Mouse (Mus musculus): Measurements from ENCODE around the gene Chaf1a. TPM values are rescaled to one million over a fixed set of nuclear protein-coding genes. Genes with fewer than 3 reads are reported as not detected.

Gene Chaf1a
- total and polyA plus RNA-seq, 3 experiments, result 49.5 to 116 TPM; not detected in 1

- no peak overlapping the region for H3K4me3 ChIP-seq (ENCODE audit: control insufficient read depth in 1 of 2, insufficient read depth in 1 of 2, low read depth in 2 of 2, low read length in 2 of 2)
- no peak overlapping the region for H3K27ac ChIP-seq (ENCODE audit: control insufficient read depth, low read depth, low read length)
- no peaks in the 10 kb centered on the region for H3K36me3 ChIP-seq (ENCODE audit: control insufficient read depth in 1 of 2, insufficient read depth in 2 of 2, low read length in 2 of 2)
- H3K79me2 ChIP-seq (ENCODE audit: control insufficient read depth, insufficient read depth, low read length, poor library complexity), result no peaks in the 10 kb centered on the region
- H3K9ac ChIP-seq (ENCODE audit: control insufficient read depth, low read depth, low read length, poor library complexity, severe bottlenecking), result no peak overlapping the region
- no peak for TF ChIP-seq USF1 (IDR thresholded peaks at IDR 0.05; ENCODE audit: low read depth, low read length)
- TF ChIP-seq ZKSCAN1 (IDR thresholded peaks at IDR 0.05; ENCODE audit: low read depth, low read length), result no peak
- no peak for TF ChIP-seq RCOR1 (IDR thresholded peaks at IDR 0.05; ENCODE audit: low read depth, low read length)
- no peak for TF ChIP-seq NRF1 (IDR thresholded peaks at IDR 0.05; ENCODE audit: insufficient read depth, low read depth, low read length, poor library complexity, severe bottlenecking)
- no peak for TF ChIP-seq POLR2AphosphoS5 (IDR thresholded peaks at IDR 0.05; ENCODE audit: borderline replicate concordance, low read depth, low read length)
- TF ChIP-seq JUND (IDR thresholded peaks at IDR 0.05; ENCODE audit: low read depth, low read length), result no peak
- TF ChIP-seq ETS1 (IDR thresholded peaks at IDR 0.05; ENCODE audit: low read depth, low read length), result no peak
- TF ChIP-seq MAX (IDR thresholded peaks at IDR 0.05; ENCODE audit: low read length), result no peak
- no peak for TF ChIP-seq MXI1 (IDR thresholded peaks at IDR 0.05; ENCODE audit: low read depth, low read length)
- TF ChIP-seq CHD2 (IDR thresholded peaks at IDR 0.05; ENCODE audit: low read length), result no peak
- TF ChIP-seq UBTF (IDR thresholded peaks at IDR 0.05; ENCODE audit: borderline replicate concordance, insufficient read depth, low read depth, low read length), result no peak
- H3K9me3 ChIP-seq (replicated peaks; ENCODE audit: insufficient read depth, low read length), result no peaks in the 10 kb centered on the region
- no peak for DNase-seq (ENCODE audit: low read depth, low spot score)
- H3K27me3 ChIP-seq (ENCODE audit: control insufficient read depth in 1 of 2, insufficient read depth in 2 of 2, low read length in 2 of 2), result no peaks in the 10 kb centered on the region
- no peaks in the 10 kb centered on the region for H3K4me1 ChIP-seq (ENCODE audit: control insufficient read depth in 1 of 2, insufficient read depth in 2 of 2, low read length in 2 of 2)
Observed at GRCm38 (mm10) chr17:56110571-56110970, 70.3 kb downstream of the Chaf1a start.

GRCm38 (mm10) chr17:56111021-56111420 is 70.8 kb downstream of the Chaf1a start:
- no peak for DNase-seq (ENCODE audit: low read depth, low spot score)
- Histone ChIP-seq H3K79me2 (ENCODE audit: control insufficient read depth, insufficient read depth, low read length, poor library complexity) (no peaks in the 10 kb centered on the region), H3K27ac (ENCODE audit: control insufficient read depth, low read depth, low read length) (no peak overlapping the region), H3K4me3 (ENCODE audit: control insufficient read depth in 1 of 2, insufficient read depth in 1 of 2, low read depth in 2 of 2, low read length in 2 of 2) (no peak overlapping the region), H3K9me3 (replicated peaks; ENCODE audit: insufficient read depth, low read length) (no peaks in the 10 kb centered on the region), H3K4me1 (ENCODE audit: control insufficient read depth in 1 of 2, insufficient read depth in 2 of 2, low read length in 2 of 2) (no peaks in the 10 kb centered on the region), H3K9ac (ENCODE audit: control insufficient read depth, low read depth, low read length, poor library complexity, severe bottlenecking) (no peak overlapping the region), H3K36me3 (ENCODE audit: control insufficient read depth in 1 of 2, insufficient read depth in 2 of 2, low read length in 2 of 2) (no peaks in the 10 kb centered on the region), H3K27me3 (ENCODE audit: control insufficient read depth in 1 of 2, insufficient read depth in 2 of 2, low read length in 2 of 2) (no peaks in the 10 kb centered on the region)
- TF ChIP-seq POLR2AphosphoS5 (IDR thresholded peaks at IDR 0.05; ENCODE audit: borderline replicate concordance, low read depth, low read length) (no peak), E2F4 (IDR thresholded peaks at IDR 0.05; ENCODE audit: borderline replicate concordance, low read depth, low read length) (no peak), SIN3A (IDR thresholded peaks at IDR 0.05; ENCODE audit: low read length) (no peak), JUND (IDR thresholded peaks at IDR 0.05; ENCODE audit: low read depth, low read length) (no peak), RCOR1 (IDR thresholded peaks at IDR 0.05; ENCODE audit: low read depth, low read length) (no peak), ZNF384 (IDR thresholded peaks at IDR 0.05; ENCODE audit: low read depth, low read length) (no peak), USF2 (IDR thresholded peaks at IDR 0.05; ENCODE audit: borderline replicate concordance in 1 of 2, insufficient read depth in 1 of 2, low read depth in 1 of 2, low read length in 2 of 2) (no peak), MAFK (IDR thresholded peaks at IDR 0.05; ENCODE audit: borderline replicate concordance, low read depth, low read length) (no peak), TCF12 (IDR thresholded peaks at IDR 0.05; ENCODE audit: low read depth, low read length) (no peak), GABPA (IDR thresholded peaks at IDR 0.05; ENCODE audit: low read depth, low read length) (no peak)

Data from MEL (cell line).